In the genomic region with DNA sequence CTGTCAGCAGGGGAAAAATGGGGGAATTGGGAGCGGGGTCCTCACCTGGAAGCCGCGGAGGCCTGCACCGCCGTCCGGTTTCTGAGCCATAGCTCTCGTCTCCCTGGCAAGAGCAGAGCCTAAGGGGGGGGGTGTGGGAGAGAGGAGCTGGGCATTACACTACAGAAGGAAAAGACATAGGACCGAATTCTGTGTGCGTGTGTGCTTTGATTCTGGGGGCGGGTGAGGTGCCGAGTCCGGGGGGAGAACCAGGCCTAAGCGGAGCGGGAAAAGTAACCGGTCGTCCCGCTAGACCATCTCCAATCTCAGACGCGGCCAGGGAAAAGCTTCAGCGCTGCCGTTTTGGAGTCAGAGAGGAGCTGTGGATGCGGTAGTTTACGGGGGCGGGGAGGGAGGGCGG, we compare ENCODE assay signal across 8 mouse cellular contexts. TPM values are rescaled to one million over a fixed set of nuclear protein-coding genes. Genes with fewer than 3 reads are reported as not detected.
DNase-seq lines count a peak whose midpoint lies in the region; ATAC-seq and TF ChIP-seq lines count a peak whose summit lies in the region.

No protein-coding gene starts in this region.

- whole genome bisulfite sequencing in heart, adult 2 months, result 15% methylated on average over 25 of the region's 25 CpGs
- 24% methylated on average over 25 of the region's 25 CpGs for WGBS in embryonic facial prominence, embryonic 10.5 days
- WGBS in hindbrain, embryonic 13.5 days, result 23% methylated on average over 22 of the region's 25 CpGs
- WGBS in lung, embryonic 15.5 days, result 14% methylated on average over 25 of the region's 25 CpGs

- peak; percentile 13 to 33 for DNase-seq in heart, adult 2 months
- no peak for DNase-seq in heart, adult 8-10 months (ENCODE audit: low spot score)
- DNase-seq in embryonic facial prominence, embryonic 10.5 days (ENCODE audit: low spot score), result no peak
- DNase-seq in frontal cortex, postnatal 10 days (ENCODE audit: low spot score in 2 of 2), result no peak

- H3K79me2 ChIP-seq in heart, adult 2 months (replicated peaks; ENCODE audit: control insufficient read depth, insufficient read depth, low read length), result no peaks in the 10 kb centered on the region

- no peak for TF ChIP-seq POLR2A in heart, adult 2 months (IDR thresholded peaks at IDR 0.05; ENCODE audit: insufficient read depth, low read depth, low read length)

- no peaks in the 10 kb centered on the region for H3K27me3 ChIP-seq in heart, adult 2 months (ENCODE audit: control insufficient read depth, insufficient read depth, low read length)
- H3K27me3 ChIP-seq in E14TG2a.4 (ENCODE audit: insufficient read depth, low read length), result no peaks in the 10 kb centered on the region
- peaks cover 66% of the 10 kb centered on the region for H3K27me3 ChIP-seq in embryonic facial prominence, embryonic 10.5 days (replicated peaks; ENCODE audit: low read depth, poor library complexity, severe bottlenecking)
- H3K27me3 ChIP-seq in hindbrain, embryonic 13.5 days, result peaks cover 4% of the 10 kb centered on the region; the same call in 1 of the 2 replicates
- H3K27me3 ChIP-seq in lung, embryonic 15.5 days, result no peaks in the 10 kb centered on the region; the same call in 1 of the 2 replicates

- H3K4me3 ChIP-seq in heart, adult 2 months, result peak overlapping the region; percentile 69
- peak overlapping the region; percentile 84 for H3K4me3 ChIP-seq in E14TG2a.4 (replicated peaks; ENCODE audit: low read length)
- peak overlapping the region; percentile 73 for H3K4me3 ChIP-seq in embryonic facial prominence, embryonic 10.5 days
- H3K4me3 ChIP-seq in hindbrain, embryonic 13.5 days, result peak overlapping the region; percentile 60
- peak overlapping the region; percentile 59 for H3K4me3 ChIP-seq in lung, embryonic 15.5 days

- peak; percentile 2; the same call in 1 of the 2 replicates for ATAC-seq in hindbrain, embryonic 13.5 days (ENCODE audit: low FRiP score)
- peak; percentile 4; the same call in 1 of the 2 replicates for ATAC-seq in lung, embryonic 15.5 days (ENCODE audit: borderline replicate concordance, extremely low read depth, low FRiP score, low TSS enrichment)
- no peak for ATAC-seq in inflammation-experienced regulatory T-cells, adult 6 months

- intact Hi-C loops in heart, adult 2 months (cut with DNase I), result loop anchor here (2.0 to 10.0 kb wide), 2 partner anchors 174 to 306 kb away; partner anchors contain the start of genes Apoo, Fam90a1b and Klhl15

- TF ChIP-seq EP300 in heart, adult 2 months (IDR thresholded peaks at IDR 0.05; ENCODE audit: insufficient read depth, low read depth, low read length), result no peak

- H3K27ac ChIP-seq in heart, adult 2 months, result peak overlapping the region; percentile 80
- H3K27ac ChIP-seq in embryonic facial prominence, embryonic 10.5 days (replicated peaks), result peak overlapping the region; percentile 90
- peak overlapping the region; percentile 91 for H3K27ac ChIP-seq in hindbrain, embryonic 13.5 days
- peak overlapping the region; percentile 83 for H3K27ac ChIP-seq in lung, embryonic 15.5 days

- H3K9me3 ChIP-seq in E14TG2a.4 (ENCODE audit: low read length), result no peaks in the 10 kb centered on the region
- no peaks in the 10 kb centered on the region for H3K9me3 ChIP-seq in embryonic facial prominence, embryonic 10.5 days
- no peaks in the 10 kb centered on the region for H3K9me3 ChIP-seq in hindbrain, embryonic 13.5 days
- H3K9me3 ChIP-seq in lung, embryonic 15.5 days, result no peaks in the 10 kb centered on the region

- peak overlapping the region; percentile 63 for H3K4me2 ChIP-seq in hindbrain, embryonic 13.5 days
- H3K4me2 ChIP-seq in lung, embryonic 15.5 days, result peak overlapping the region; percentile 49

- H3K4me1 ChIP-seq in heart, adult 2 months (ENCODE audit: control insufficient read depth, insufficient read depth, low read length), result no peaks in the 10 kb centered on the region
- peaks cover 16% of the 10 kb centered on the region for H3K4me1 ChIP-seq in E14TG2a.4 (replicated peaks; ENCODE audit: low read depth, low read length)
- H3K4me1 ChIP-seq in embryonic facial prominence, embryonic 10.5 days, result peaks cover 21% of the 10 kb centered on the region
- peaks cover 36% of the 10 kb centered on the region for H3K4me1 ChIP-seq in hindbrain, embryonic 13.5 days (replicated peaks)
- H3K4me1 ChIP-seq in lung, embryonic 15.5 days, result peaks cover 11% of the 10 kb centered on the region

- peak overlapping the region; percentile 87 for H3K9ac ChIP-seq in heart, adult 2 months (ENCODE audit: low read depth, low read length)
- peak overlapping the region; percentile 84 for H3K9ac ChIP-seq in hindbrain, embryonic 13.5 days
- peak overlapping the region; percentile 78 for H3K9ac ChIP-seq in lung, embryonic 15.5 days

- no peak for TF ChIP-seq CTCF in heart, adult 2 months (IDR thresholded peaks at IDR 0.05)
- TF ChIP-seq CTCF in E14TG2a.4 (conservative IDR thresholded peaks at IDR 0.05; ENCODE audit: low read length), result no peak

- H3K36me3 ChIP-seq in heart, adult 2 months (ENCODE audit: control insufficient read depth, insufficient read depth, low read length), result no peaks in the 10 kb centered on the region
- peaks cover 41% of the 10 kb centered on the region for H3K36me3 ChIP-seq in E14TG2a.4 (ENCODE audit: insufficient read depth, low read length)
- peaks cover 41% of the 10 kb centered on the region for H3K36me3 ChIP-seq in embryonic facial prominence, embryonic 10.5 days (replicated peaks)
- peaks cover 38% of the 10 kb centered on the region for H3K36me3 ChIP-seq in hindbrain, embryonic 13.5 days
- peaks cover 30% of the 10 kb centered on the region for H3K36me3 ChIP-seq in lung, embryonic 15.5 days

RNA-seq across cellular contexts. Expression of gene Maged1, which starts 0.7 kb away (rescaled TPM):
- 10 to 100 TPM; 88.7 to 96.1 TPM for total RNA-seq in heart, adult 2 months (2021)
- 117 and 135 TPM in 2 replicates for polyA plus RNA-seq in heart, adult 2 months (2012; rRNA removed)
- total RNA-seq in heart, adult 8-10 months (2022), result 100 to 1,000 TPM in 1 of 4 experiments, 10 to 100 TPM in 3; 89.0 to 105 (median 96.4) TPM
- 696 and 702 TPM in 2 replicates for polyA plus RNA-seq in embryonic facial prominence, embryonic 10.5 days (2016; fragmentation: Nextera tagmentation; extraction: Ambion mirVana)
- 1,046 and 1,103 TPM in 2 replicates for polyA plus RNA-seq in hindbrain, embryonic 13.5 days (2015; fragmentation: Nextera tagmentation; extraction: Ambion mirVana)
- 610 and 614 TPM in 2 replicates for polyA plus RNA-seq in lung, embryonic 15.5 days (2015; fragmentation: Nextera tagmentation; extraction: Ambion mirVana)
- 1 to 10 TPM; 3.7 to 8.0 (median 7.9) TPM for polyA plus RNA-seq in inflammation-experienced regulatory T-cells, adult 6 months (2017; shearing (Covaris generic))

Comparison
In these comparisons a context has a peak if more than half of its experiments do, and no peak if none do; other contexts are left out.
1. DNase-seq: peak in heart, adult 2 months (2 of 2); none in heart, adult 8-10 months (single experiment), embryonic facial prominence, embryonic 10.5 days (single experiment) and frontal cortex, postnatal 10 days (0 of 2).
2. RNA of gene Maged1, which starts 0.7 kb away (polyA plus RNA-seq): 1,046 to 1,103 TPM in hindbrain, embryonic 13.5 days, 696 to 702 TPM in embryonic facial prominence, embryonic 10.5 days, 610 to 614 TPM in lung, embryonic 15.5 days and 117 to 135 TPM in heart, adult 2 months; 3.7 to 8.0 TPM in inflammation-experienced regulatory T-cells, adult 6 months; every median in the first group is over 10 times any median in the second.
3. Peak in every context shown above with its lines, with median percentiles within 50 percentile points of each other: H3K27ac ChIP-seq, H3K4me3 ChIP-seq and H3K9ac ChIP-seq.